Mouse (Mus musculus): ENCODE measurements at regions not wholly inside any gene's neighbourhood (a gene's known extent, or its start where the extent isn't known, plus 50 kb on each side); places are given as distances from the start of the nearest gene placed in this dataset.

DNA sequence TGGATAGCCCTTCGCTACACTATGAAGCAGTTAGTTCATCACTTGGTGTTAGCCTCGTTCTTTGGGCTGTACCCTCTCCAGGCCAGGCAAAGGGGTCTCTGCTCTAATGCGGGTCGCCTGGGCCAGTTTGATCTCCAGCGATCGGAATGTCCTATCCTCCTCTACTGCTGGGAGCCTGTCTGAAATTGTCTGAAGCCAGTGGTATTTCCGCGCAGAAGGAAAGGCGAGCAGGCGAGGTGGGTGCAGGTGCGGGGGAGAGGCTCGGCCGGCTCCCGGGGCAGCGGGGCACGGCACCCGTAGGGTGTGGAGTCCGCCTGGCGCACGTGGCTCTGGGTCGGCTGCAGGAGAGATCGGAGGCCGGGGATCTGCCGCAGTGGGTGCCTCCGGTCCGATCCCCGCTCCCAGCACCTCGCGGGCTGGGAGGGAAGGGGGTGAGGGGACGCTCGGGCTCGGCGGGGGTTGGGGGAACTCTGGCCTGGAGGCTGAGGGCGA is 111.8 kb upstream of the Six2 start:
- H3K27me3 ChIP-seq (ENCODE audit: control insufficient read depth, insufficient read depth, low read length): peaks cover 81% of the 10 kb centered on the region
- no peak overlapping the region for H3K9ac ChIP-seq (replicated peaks; ENCODE audit: low read depth, low read length)
- WGBS: under 1% methylated on average over 32 of the region's 34 CpGs
- 0 out of 2 replicates have a peak, but pooled peaks cover 8% of the 10 kb centered on the region for H3K4me1 ChIP-seq (ENCODE audit: control insufficient read depth, insufficient read depth)
- ATAC-seq (ENCODE audit: insufficient read depth, low read depth) (peak; percentile 30; the same call in 1 of the 2 replicates), DNase-seq (ENCODE audit: low spot score) (no peak)
- peak overlapping the region; percentile 62 for H3K4me2 ChIP-seq (ENCODE audit: low read depth, low read length)
- TF ChIP-seq CTCF (IDR thresholded peaks at IDR 0.05; ENCODE audit: low read depth): no peak
- TF ChIP-seq EP300 (IDR thresholded peaks at IDR 0.05; ENCODE audit: low read depth): no peak
- H3K36me3 ChIP-seq (replicated peaks; ENCODE audit: control insufficient read depth, insufficient read depth, low read length): no peaks in the 10 kb centered on the region
- H3K9me3 ChIP-seq (replicated peaks; ENCODE audit: control insufficient read depth, low read length): no peaks in the 10 kb centered on the region
- H3K4me3 ChIP-seq (ENCODE audit: low read depth, low read length): peak overlapping the region; percentile 39
- H3K27ac ChIP-seq (ENCODE audit: low read depth): no peak overlapping the region

DNA sequence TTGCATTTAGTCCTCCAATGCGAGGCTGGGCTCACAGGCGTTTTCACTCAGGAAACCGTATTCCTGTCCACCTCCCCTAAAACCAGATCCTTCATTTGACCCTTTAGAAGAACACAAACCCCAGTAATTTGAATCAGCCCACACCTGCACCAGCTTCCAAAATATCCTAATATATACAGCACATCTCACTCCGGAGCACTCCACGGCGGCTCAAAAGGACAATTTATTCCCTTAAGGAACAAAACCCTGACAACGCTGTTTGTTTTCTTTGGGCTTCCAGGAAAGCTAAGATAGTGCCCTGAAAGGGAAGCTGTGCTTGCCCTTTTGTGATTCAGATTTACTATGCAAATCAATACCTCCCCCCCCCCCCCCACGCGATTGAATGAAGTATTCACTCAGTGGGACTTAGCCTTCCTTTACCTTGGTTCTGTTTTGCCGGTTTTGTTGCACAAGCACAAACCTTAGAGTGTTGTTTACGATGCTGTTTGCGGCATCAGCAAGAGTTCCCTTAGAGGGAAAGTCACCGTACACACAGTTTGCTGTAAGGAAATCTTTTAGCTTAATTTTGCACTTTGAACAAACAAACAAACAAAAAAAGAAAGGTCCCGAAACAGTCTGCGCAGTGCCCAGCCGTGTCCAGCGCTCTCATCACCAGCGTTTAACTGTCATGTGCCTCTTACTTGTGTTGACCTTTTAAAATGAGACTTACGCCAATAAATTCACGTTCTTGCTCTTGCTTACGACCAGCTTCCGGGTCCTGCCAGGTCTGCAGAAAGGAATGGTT is 111.2 kb upstream of the Six2 start:
- Histone ChIP-seq H3K36me3 (replicated peaks; ENCODE audit: control insufficient read depth, insufficient read depth, low read length) (no peaks in the 10 kb centered on the region), H3K27ac (ENCODE audit: low read depth) (no peak overlapping the region), H3K27me3 (ENCODE audit: control insufficient read depth, insufficient read depth, low read length) (peaks cover 87% of the 10 kb centered on the region), H3K9me3 (replicated peaks; ENCODE audit: control insufficient read depth, low read length) (no peaks in the 10 kb centered on the region), H3K4me2 (ENCODE audit: low read depth, low read length) (peak overlapping the region; percentile 62), H3K4me3 (ENCODE audit: low read depth, low read length) (peak overlapping the region; percentile 39), H3K9ac (replicated peaks; ENCODE audit: low read depth, low read length) (no peak overlapping the region), H3K4me1 (ENCODE audit: control insufficient read depth, insufficient read depth) (0 out of 2 replicates have a peak, but pooled peaks cover 8% of the 10 kb centered on the region)
- WGBS: 3% methylated on average over 22 of the region's 22 CpGs
- no peak for DNase-seq (ENCODE audit: low spot score)
- TF ChIP-seq EP300 (IDR thresholded peaks at IDR 0.05; ENCODE audit: low read depth) (no peak), CTCF (IDR thresholded peaks at IDR 0.05; ENCODE audit: low read depth) (no peak)
- ATAC-seq (ENCODE audit: insufficient read depth, low read depth): no peak

DNA sequence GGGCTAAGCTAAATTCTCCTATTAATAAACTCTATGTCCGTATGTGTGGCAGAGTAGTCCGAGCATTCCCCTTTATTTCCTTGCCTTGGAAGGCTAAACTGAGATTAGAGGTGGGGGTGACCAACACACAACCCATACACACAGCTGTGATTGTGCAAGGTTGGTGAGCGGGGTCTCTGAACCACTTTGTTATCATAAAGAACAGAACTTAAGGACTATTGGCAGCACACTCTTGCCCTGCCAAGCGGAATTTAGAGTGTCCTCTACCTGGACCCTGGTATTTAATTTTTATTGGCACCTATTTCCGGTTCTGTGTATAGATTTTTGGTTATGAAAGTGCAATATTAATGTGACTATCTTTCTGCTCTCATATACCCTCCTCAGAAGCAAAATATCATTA is 109.7 kb upstream of the Six2 start:
- Histone ChIP-seq H3K9me3 (replicated peaks; ENCODE audit: control insufficient read depth, low read length) (no peaks in the 10 kb centered on the region), H3K27ac (ENCODE audit: low read depth) (no peak overlapping the region), H3K36me3 (replicated peaks; ENCODE audit: control insufficient read depth, insufficient read depth, low read length) (no peaks in the 10 kb centered on the region), H3K27me3 (ENCODE audit: control insufficient read depth, insufficient read depth, low read length) (peaks cover 79% of the 10 kb centered on the region), H3K4me3 (ENCODE audit: low read depth, low read length) (no peak overlapping the region), H3K4me2 (ENCODE audit: low read depth, low read length) (no peak overlapping the region), H3K9ac (replicated peaks; ENCODE audit: low read depth, low read length) (no peak overlapping the region), H3K4me1 (ENCODE audit: control insufficient read depth, insufficient read depth) (0 out of 2 replicates have a peak, but pooled peaks cover 8% of the 10 kb centered on the region)
- DNase-seq (ENCODE audit: low spot score) (no peak), ATAC-seq (ENCODE audit: insufficient read depth, low read depth) (no peak)
- TF ChIP-seq EP300 (IDR thresholded peaks at IDR 0.05; ENCODE audit: low read depth) (no peak), CTCF (IDR thresholded peaks at IDR 0.05; ENCODE audit: low read depth) (no peak)
- WGBS: 76% methylated on average over 5 of the region's 5 CpGs

DNA sequence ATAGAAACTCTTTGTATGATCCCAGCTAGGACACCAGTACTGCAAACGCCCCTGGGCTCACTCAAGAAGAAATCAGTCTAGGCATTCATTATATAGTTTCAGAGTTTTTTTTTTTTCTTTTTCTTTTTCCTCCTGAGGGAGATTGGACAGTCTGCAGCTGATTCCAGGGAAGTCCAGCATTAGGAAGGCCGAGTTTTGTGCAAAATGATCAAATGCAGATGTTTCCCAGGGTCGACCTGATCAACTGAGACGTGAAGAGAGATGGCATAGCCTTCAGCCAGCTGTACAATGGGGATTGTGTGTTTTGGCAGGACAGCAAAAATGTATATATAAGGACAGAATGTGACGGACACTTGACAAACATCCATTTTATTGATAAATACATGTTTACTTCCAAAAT is 107.7 kb upstream of the Six2 start:
- Histone ChIP-seq H3K27me3 (ENCODE audit: control insufficient read depth, insufficient read depth, low read length) (peaks cover 69% of the 10 kb centered on the region), H3K9me3 (replicated peaks; ENCODE audit: control insufficient read depth, low read length) (no peaks in the 10 kb centered on the region), H3K4me3 (ENCODE audit: low read depth, low read length) (no peak overlapping the region), H3K4me2 (ENCODE audit: low read depth, low read length) (no peak overlapping the region), H3K9ac (replicated peaks; ENCODE audit: low read depth, low read length) (no peak overlapping the region), H3K27ac (ENCODE audit: low read depth) (no peak overlapping the region), H3K36me3 (replicated peaks; ENCODE audit: control insufficient read depth, insufficient read depth, low read length) (no peaks in the 10 kb centered on the region), H3K4me1 (ENCODE audit: control insufficient read depth, insufficient read depth) (0 out of 2 replicates have a peak, but pooled peaks cover 8% of the 10 kb centered on the region)
- DNase-seq (ENCODE audit: low spot score) (no peak), ATAC-seq (ENCODE audit: insufficient read depth, low read depth) (no peak)
- WGBS: 56% methylated on average over 5 of the region's 5 CpGs
- no peak for TF ChIP-seq CTCF (IDR thresholded peaks at IDR 0.05; ENCODE audit: low read depth)
- no peak for TF ChIP-seq EP300 (IDR thresholded peaks at IDR 0.05; ENCODE audit: low read depth)

DNA sequence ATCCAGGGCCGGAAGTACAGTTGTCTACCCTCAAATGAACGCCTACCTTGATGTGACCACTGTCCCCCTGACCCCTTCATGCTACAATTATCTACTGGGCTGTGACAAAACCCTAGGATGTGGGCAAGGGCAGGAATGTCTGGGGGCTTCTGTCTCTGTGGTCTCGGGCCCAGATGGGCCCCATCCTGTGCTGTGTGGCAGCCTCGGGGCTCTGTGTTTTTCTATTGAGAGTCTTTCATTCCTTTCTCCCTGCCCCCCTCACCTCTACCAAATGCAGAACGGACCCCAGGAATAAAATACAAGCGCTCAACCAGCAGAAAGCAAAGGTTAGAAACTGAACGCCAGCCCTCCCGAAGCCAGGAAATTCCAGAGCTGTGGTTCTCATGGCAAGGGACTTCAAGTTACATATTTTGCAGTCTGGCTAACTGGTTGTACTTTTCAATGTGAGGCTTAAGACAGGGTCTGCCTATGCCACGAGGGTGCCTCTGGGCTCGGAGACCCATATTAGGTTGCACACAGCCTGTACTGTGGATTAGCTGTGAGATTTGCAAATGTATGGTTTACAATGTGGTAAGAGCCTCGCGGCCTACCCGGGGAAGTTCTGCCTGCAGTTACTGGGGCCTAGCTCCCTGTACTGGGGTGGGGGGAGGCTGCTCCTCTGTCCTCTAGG is 97.7 kb upstream of the Six2 start:
- WGBS: 67% methylated on average over 13 of the region's 13 CpGs

More for the DNA sequence above, 97.7 kb upstream of the Six2 start:
- H3K4me1 ChIP-seq (ENCODE audit: control insufficient read depth, insufficient read depth): no peaks in the 10 kb centered on the region
- no peak for TF ChIP-seq EP300 (IDR thresholded peaks at IDR 0.05; ENCODE audit: low read depth)
- TF ChIP-seq CTCF (IDR thresholded peaks at IDR 0.05; ENCODE audit: low read depth): no peak
- H3K4me2 ChIP-seq (ENCODE audit: low read depth, low read length): no peak overlapping the region
- H3K27me3 ChIP-seq (ENCODE audit: control insufficient read depth, insufficient read depth, low read length): no peaks in the 10 kb centered on the region
- H3K9me3 ChIP-seq (replicated peaks; ENCODE audit: control insufficient read depth, low read length): peaks cover 6% of the 10 kb centered on the region; the same call in 1 of the 2 replicates
- ATAC-seq (ENCODE audit: insufficient read depth, low read depth): no peak
- H3K4me3 ChIP-seq (ENCODE audit: low read depth, low read length): no peak overlapping the region
- H3K9ac ChIP-seq (replicated peaks; ENCODE audit: low read depth, low read length): no peak overlapping the region
- H3K27ac ChIP-seq (ENCODE audit: low read depth): no peak overlapping the region
- H3K36me3 ChIP-seq (replicated peaks; ENCODE audit: control insufficient read depth, insufficient read depth, low read length): no peaks in the 10 kb centered on the region
- no peak for DNase-seq (ENCODE audit: low spot score)
